Mouse (Mus musculus) lung, postnatal 14 days (tissue): Measurements from ENCODE around the gene Smg6.
"Not testable (repeated sequence)": the region's sequence is repeated elsewhere in the genome, so short reads cannot be mapped to it uniquely, and the experiment has no call there.

ENCODE experiments used
- DNase-seq: peaks from one replicate; pipeline ENCODE4 v3.0.0; 2021

Smg6 gene

GRCm38 (mm10) chr11:75169405-75170080 lies 243.9 kb downstream of the Smg6 start, which contains the start of gene Hic1:
Gene Hic1 (minus strand): TSS chr11:75169519.
- no peak for DNase-seq

- DNase-seq = peak; percentile 96
Observed at GRCm38 (mm10) chr11:75170136-75170751, 244.6 kb downstream of the Smg6 start.

- DNase-seq = no peak
Observed at GRCm38 (mm10) chr11:75171186-75171865, 245.7 kb downstream of the Smg6 start.

GRCm38 (mm10) chr11:75172151-75173094 lies 246.8 kb downstream of the Smg6 start:
- no peak for DNase-seq

- peak; percentile 87 for DNase-seq
Observed at GRCm38 (mm10) chr11:75173095-75173798, 247.6 kb downstream of the Smg6 start.

- DNase-seq = no peak
Observed at GRCm38 (mm10) chr11:75173799-75174165, 248.2 kb downstream of the Smg6 start.

GRCm38 (mm10) chr11:75174574-75174973 lies 249.0 kb downstream of the Smg6 start:
- not testable (repeated sequence) for DNase-seq

GRCm38 (mm10) chr11:75178011-75178410 lies 252.4 kb downstream of the Smg6 start:
- no peak for DNase-seq

- DNase-seq = peak; percentile 89
Observed at GRCm38 (mm10) chr11:75178672-75179208, 253.1 kb downstream of the Smg6 start, which contains the start of gene Ovca2. Gene Ovca2 (minus strand): TSS chr11:75178835.

- DNase-seq = no peak
Observed at GRCm38 (mm10) chr11:75183917-75184570, 258.4 kb downstream of the Smg6 start.

GRCm38 (mm10) chr11:75184573-75184972 lies 258.9 kb downstream of the Smg6 start:
- DNase-seq = no peak

- no peak for DNase-seq
Observed at GRCm38 (mm10) chr11:75184986-75185385, 259.4 kb downstream of the Smg6 start.

GRCm38 (mm10) chr11:75189713-75190370 lies 264.2 kb downstream of the Smg6 start:
- no peak for DNase-seq

GRCm38 (mm10) chr11:75190371-75190724 lies 264.7 kb downstream of the Smg6 start:
- DNase-seq = peak; percentile 82

GRCm38 (mm10) chr11:75190905-75191441 lies 265.4 kb downstream of the Smg6 start, which contains the start of gene Dph1:
Gene Dph1 (minus strand): TSS chr11:75191241.
- DNase-seq = no peak

- no peak for DNase-seq
Observed at GRCm38 (mm10) chr11:75191841-75192240, 266.2 kb downstream of the Smg6 start.

GRCm38 (mm10) chr11:75192336-75193214 lies 267.0 kb downstream of the Smg6 start:
- DNase-seq = peak; percentile 85

- DNase-seq = peak; percentile 67
Observed at GRCm38 (mm10) chr11:75193256-75194071, 267.8 kb downstream of the Smg6 start, which contains the start of gene Rtn4rl1. Gene Rtn4rl1 (plus strand): TSS chr11:75193783.
